Mouse (Mus musculus) myocyte (in vitro differentiated cells): ENCODE measurements around the gene Obscn. TPM values are rescaled to one million over a fixed set of nuclear protein-coding genes. Genes with fewer than 3 reads are reported as not detected.
A peak's percentile ranks its signal among the peaks of the same experiment; 100 is the strongest.

Experiments
- H3K27me3 ChIP-seq: one replicate; pipeline ENCODE4 v1.6.1; 2011; ENCODE audit not compliant: control insufficient read depth, insufficient read depth, insufficient read length
- H3K36me3 ChIP-seq: one replicate; pipeline ENCODE4 v1.6.1; 2011; ENCODE audit not compliant: control insufficient read depth, insufficient read depth
- H3K4me2 ChIP-seq: one replicate; pipeline ENCODE4 v1.6.1; 2011; ENCODE audit warnings: low read depth, control low read depth
- H3K4me3 ChIP-seq: one replicate; pipeline ENCODE4 v1.5.1; 2011; ENCODE audit warnings: mild to moderate bottlenecking, control low read depth, moderate library complexity
- H3K79me2 ChIP-seq: one replicate; pipeline ENCODE4 v1.6.1; 2011; ENCODE audit not compliant: control insufficient read depth, insufficient read depth
- H3ac ChIP-seq: one replicate; pipeline ENCODE4 v1.6.1; 2011; ENCODE audit not compliant: control insufficient read depth, insufficient read length
- CEBPB ChIP-seq: IDR thresholded peaks from 2 replicates; pipeline ENCODE4 v1.6.1; 2011; ENCODE audit warnings: mild to moderate bottlenecking, moderate library complexity; ENCODE audit not compliant: poor library complexity, insufficient read depth, severe bottlenecking
- E2F4 ChIP-seq: IDR thresholded peaks from one replicate; pipeline ENCODE4 v1.6.1; 2011; ENCODE audit warnings: mild to moderate bottlenecking, control low read depth, moderate library complexity; ENCODE audit not compliant: insufficient read depth
- MAX ChIP-seq: IDR thresholded peaks from one replicate; pipeline ENCODE4 v1.6.1; 2011; ENCODE audit warnings: low read depth, mild to moderate bottlenecking, control low read depth
- MYOD1 ChIP-seq, 3 experiments: IDR thresholded peaks; one replicate each; pipeline ENCODE4 v1.6.1; 2011; ENCODE audit warnings: control low read depth in 2 of 3, low read depth in 2 of 3, mild to moderate bottlenecking in 2 of 3, moderate library complexity in 1 of 3; ENCODE audit not compliant: insufficient read length in 2 of 3, control insufficient read depth in 1 of 3
- MYOG ChIP-seq, 3 experiments: IDR thresholded peaks; one replicate each; pipeline ENCODE4 v1.6.1; 2011; ENCODE audit warnings: control low read depth in 2 of 3, low read depth in 2 of 3, mild to moderate bottlenecking in 2 of 3; ENCODE audit not compliant: insufficient read length in 2 of 3, control insufficient read depth in 1 of 3, insufficient read depth in 1 of 3
- POLR2A ChIP-seq: IDR thresholded peaks from one replicate; pipeline ENCODE4 v1.6.1; 2011; ENCODE audit warnings: low read depth, mild to moderate bottlenecking, control low read depth, moderate library complexity; ENCODE audit not compliant: insufficient read length
- POLR2AphosphoS2 ChIP-seq: IDR thresholded peaks from one replicate; pipeline ENCODE4 v1.6.1; 2011; ENCODE audit warnings: low read depth, control low read depth; ENCODE audit not compliant: insufficient read length
- REST ChIP-seq: IDR thresholded peaks from one replicate; pipeline ENCODE4 v1.6.1; 2011; ENCODE audit warnings: mild to moderate bottlenecking, control low read depth, moderate library complexity; ENCODE audit not compliant: insufficient read depth, insufficient read length
- SRF ChIP-seq: IDR thresholded peaks from one replicate; pipeline ENCODE4 v1.6.1; 2011; ENCODE audit warnings: low read depth; ENCODE audit not compliant: control insufficient read depth, insufficient read length
- TCF12 ChIP-seq: IDR thresholded peaks from one replicate; pipeline ENCODE4 v1.6.1; 2011; ENCODE audit warnings: mild to moderate bottlenecking, control low read depth; ENCODE audit not compliant: poor library complexity, insufficient read depth, severe bottlenecking
- TCF3 ChIP-seq: IDR thresholded peaks from one replicate; pipeline ENCODE4 v1.6.1; 2011; ENCODE audit warnings: low read depth, control low read depth; ENCODE audit not compliant: insufficient read length
- USF1 ChIP-seq: IDR thresholded peaks from one replicate; pipeline ENCODE4 v1.6.1; 2011; ENCODE audit warnings: low read depth, mild to moderate bottlenecking, control low read depth, moderate library complexity
- polyA plus RNA-seq: library from polyadenylated mRNA; unstranded; fragments of >200 nt; fragmentation: generic; extraction: Trizol; gene quantifications from one replicate; pipeline ENCODE4 v1.2.1, GENCODE M21; 2012; ENCODE audit warnings: missing spikeins

Obscn gene
- polyA plus RNA-seq, 1 experiment, result 25.0 TPM

GRCm38 (mm10) chr11:58982471-58983097 is 153.6 kb downstream of the Obscn start:
- H3K27me3 ChIP-seq, result no peaks in the 10 kb centered on the region
- H3K79me2 ChIP-seq, result peaks cover 36% of the 10 kb centered on the region
- TF ChIP-seq MYOG (IDR thresholded peaks at IDR 0.05; ENCODE audit: control insufficient read depth in 1 of 3, insufficient read depth in 1 of 3, insufficient read length in 2 of 3, low read depth in 2 of 3) (no peak), REST (no peak), SRF (no peak), POLR2A (no peak), MYOD1 (IDR thresholded peaks at IDR 0.05; ENCODE audit: control insufficient read depth in 1 of 3, insufficient read length in 2 of 3, low read depth in 2 of 3) (no peak), POLR2AphosphoS2 (no peak), E2F4 (no peak), TCF3 (no peak), CEBPB (no peak), MAX (no peak), USF1 (no peak), TCF12 (no peak)
- peak overlapping the region; percentile 6 for H3K4me2 ChIP-seq
- no peak overlapping the region for H3ac ChIP-seq
- H3K4me3 ChIP-seq, result peak overlapping the region; percentile 3
- peaks cover 13% of the 10 kb centered on the region for H3K36me3 ChIP-seq

- Histone ChIP-seq H3K27me3 (no peaks in the 10 kb centered on the region), H3ac (no peak overlapping the region), H3K36me3 (peaks cover 9% of the 10 kb centered on the region), H3K79me2 (peaks cover 40% of the 10 kb centered on the region), H3K4me2 (peak overlapping the region; percentile 6), H3K4me3 (peak overlapping the region; percentile 3)
- TF ChIP-seq TCF12 (no peak), MYOD1 (IDR thresholded peaks at IDR 0.05; ENCODE audit: control insufficient read depth in 1 of 3, insufficient read length in 2 of 3, low read depth in 2 of 3) (peak; percentile 66 to 96 (median 92)), TCF3 (peak; percentile 57), CEBPB (no peak), REST (no peak), USF1 (no peak), POLR2AphosphoS2 (no peak), E2F4 (no peak), MAX (no peak), MYOG (IDR thresholded peaks at IDR 0.05; ENCODE audit: control insufficient read depth in 1 of 3, insufficient read depth in 1 of 3, insufficient read length in 2 of 3, low read depth in 2 of 3) (peak; percentile 79 to 95 (median 88)), SRF (no peak)
Measured at GRCm38 (mm10) chr11:58981541-58982447, 154.4 kb downstream of the Obscn start.

- Histone ChIP-seq H3ac (no peak overlapping the region), H3K27me3 (no peaks in the 10 kb centered on the region), H3K4me2 (peak overlapping the region; percentile 79), H3K36me3 (peaks cover 9% of the 10 kb centered on the region), H3K4me3 (peak overlapping the region; percentile 99), H3K79me2 (peaks cover 47% of the 10 kb centered on the region)
- TF ChIP-seq USF1 (no peak), POLR2AphosphoS2 (no peak), TCF12 (no peak), POLR2A (no peak), CEBPB (no peak), MAX (no peak), TCF3 (no peak), E2F4 (no peak), SRF (no peak), REST (no peak), MYOG (IDR thresholded peaks at IDR 0.05; ENCODE audit: control insufficient read depth in 1 of 3, insufficient read depth in 1 of 3, insufficient read length in 2 of 3, low read depth in 2 of 3) (no peak), MYOD1 (IDR thresholded peaks at IDR 0.05; ENCODE audit: control insufficient read depth in 1 of 3, insufficient read length in 2 of 3, low read depth in 2 of 3) (no peak)
Measured at GRCm38 (mm10) chr11:58980381-58980990, 155.7 kb downstream of the Obscn start.

- peaks cover 9% of the 10 kb centered on the region for H3K36me3 ChIP-seq
- peak overlapping the region; percentile 25 for H3ac ChIP-seq
- peak overlapping the region; percentile 79 for H3K4me2 ChIP-seq
- peaks cover 49% of the 10 kb centered on the region for H3K79me2 ChIP-seq
- no peaks in the 10 kb centered on the region for H3K27me3 ChIP-seq
- peak overlapping the region; percentile 99 for H3K4me3 ChIP-seq
- TF ChIP-seq CEBPB, result 0 out of 2 replicates have a peak, but pooled peaks have one; percentile 6
- TF ChIP-seq USF1, result no peak
Measured at GRCm38 (mm10) chr11:58979661-58980060, 156.5 kb downstream of the Obscn start.
